Mouse (Mus musculus) thymus, adult 2 months (tissue): ENCODE measurements around the gene Glyatl3.

Source experiments
- CTCF ChIP-seq: fragments of 200-500 bp; IDR thresholded peaks from 2 replicates; pipeline ENCODE4 v1.5.1; 2012; ENCODE audit warnings: mild to moderate bottlenecking, control low read depth, low read length, moderate library complexity, borderline replicate concordance; ENCODE audit not compliant: control insufficient read depth, poor library complexity, insufficient read depth; ENCODE audit errors: extremely low read depth
- POLR2A ChIP-seq: fragments of 200-500 bp; IDR thresholded peaks from 2 replicates; pipeline ENCODE4 v1.6.1; 2012; ENCODE audit warnings: mild to moderate bottlenecking, low read length, control low read depth, moderate library complexity; ENCODE audit not compliant: control insufficient read depth, poor library complexity, insufficient read depth; ENCODE audit errors: extremely low read depth

DNA sequence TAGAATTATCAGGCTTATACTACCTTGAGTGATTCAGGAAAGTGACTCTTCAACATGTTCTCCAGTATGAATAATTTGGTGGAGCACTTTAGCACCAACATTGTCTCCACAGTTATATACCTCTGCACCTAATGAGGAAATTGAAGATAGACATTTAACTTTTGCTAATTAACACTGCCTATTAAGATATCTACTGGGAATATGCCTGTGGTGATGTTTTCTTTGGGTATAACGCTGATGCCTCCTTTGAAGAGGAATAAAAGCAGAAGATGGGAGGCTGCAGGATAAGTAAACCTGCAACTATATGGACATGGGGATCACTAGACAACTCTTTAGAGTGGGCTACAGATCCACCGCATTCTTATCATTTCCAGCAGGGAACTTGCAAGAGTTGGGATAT lies at the start of gene Glyatl3:
- no peak for TF ChIP-seq CTCF
- no peak for TF ChIP-seq POLR2A
